Mouse (Mus musculus): ENCODE measurements at regions not wholly inside any gene's neighbourhood (a gene's known extent, or its start where the extent isn't known, plus 50 kb on each side); places are given as distances from the start of the nearest gene placed in this dataset.

- Histone ChIP-seq H3K36me3 (ENCODE audit: control insufficient read depth, insufficient read depth) (no peaks in the 10 kb centered on the region), H3K4me1 (replicated peaks; ENCODE audit: control insufficient read depth, insufficient read depth, low read length) (no peaks in the 10 kb centered on the region), H3K9me3 (ENCODE audit: control insufficient read depth) (no peaks in the 10 kb centered on the region), H3K27me3 (replicated peaks; ENCODE audit: control insufficient read depth, insufficient read depth, low read length) (no peaks in the 10 kb centered on the region), H3K4me3 (ENCODE audit: low read depth, low read length) (no peak overlapping the region), H3K4me2 (replicated peaks; ENCODE audit: low read depth) (no peak overlapping the region), H3K9ac (ENCODE audit: low read depth, low read length) (no peak overlapping the region), H3K27ac (ENCODE audit: low read depth, low read length) (no peak overlapping the region)
- WGBS: 28% methylated on average over 7 of the region's 7 CpGs
- ATAC-seq: no peak
- no peak for TF ChIP-seq CTCF (IDR thresholded peaks at IDR 0.05; ENCODE audit: low read depth)
Measured at GRCm38 (mm10) chr3:106957162-106957895, 78.6 kb upstream of the Kcna3 start.

- H3K4me2 ChIP-seq (replicated peaks; ENCODE audit: low read depth): no peak overlapping the region
- H3K4me3 ChIP-seq (ENCODE audit: low read depth, low read length): no peak overlapping the region
- H3K27me3 ChIP-seq (replicated peaks; ENCODE audit: control insufficient read depth, insufficient read depth, low read length): no peaks in the 10 kb centered on the region
- H3K9me3 ChIP-seq (ENCODE audit: control insufficient read depth): no peaks in the 10 kb centered on the region
- no peak overlapping the region for H3K27ac ChIP-seq (ENCODE audit: low read depth, low read length)
- ATAC-seq: no peak
- no peak for TF ChIP-seq CTCF (IDR thresholded peaks at IDR 0.05; ENCODE audit: low read depth)
- WGBS: 81% methylated on average over 2 of the region's 2 CpGs
- H3K4me1 ChIP-seq (replicated peaks; ENCODE audit: control insufficient read depth, insufficient read depth, low read length): no peaks in the 10 kb centered on the region
- no peaks in the 10 kb centered on the region for H3K36me3 ChIP-seq (ENCODE audit: control insufficient read depth, insufficient read depth)
- H3K9ac ChIP-seq (ENCODE audit: low read depth, low read length): no peak overlapping the region
Measured at GRCm38 (mm10) chr3:106958194-106958593, 77.8 kb upstream of the Kcna3 start.

- Histone ChIP-seq H3K36me3 (ENCODE audit: control insufficient read depth, insufficient read depth) (no peaks in the 10 kb centered on the region), H3K9ac (ENCODE audit: low read depth, low read length) (no peak overlapping the region), H3K4me2 (replicated peaks; ENCODE audit: low read depth) (no peak overlapping the region), H3K4me1 (replicated peaks; ENCODE audit: control insufficient read depth, insufficient read depth, low read length) (no peaks in the 10 kb centered on the region), H3K4me3 (ENCODE audit: low read depth, low read length) (no peak overlapping the region), H3K9me3 (ENCODE audit: control insufficient read depth) (no peaks in the 10 kb centered on the region), H3K27ac (ENCODE audit: low read depth, low read length) (no peak overlapping the region), H3K27me3 (replicated peaks; ENCODE audit: control insufficient read depth, insufficient read depth, low read length) (no peaks in the 10 kb centered on the region)
- TF ChIP-seq CTCF (IDR thresholded peaks at IDR 0.05; ENCODE audit: low read depth): no peak
- no peak for ATAC-seq
- WGBS: 61% methylated on average over 1 of the region's 1 CpGs
Measured at GRCm38 (mm10) chr3:106960596-106960995, 75.4 kb upstream of the Kcna3 start.

GRCm38 (mm10) chr3:106962466-106962865, 73.5 kb upstream of the Kcna3 start:
- no peaks in the 10 kb centered on the region for H3K9me3 ChIP-seq (ENCODE audit: control insufficient read depth)
- WGBS: 41% methylated on average over 2 of the region's 2 CpGs

GRCm38 (mm10) chr3:106966198-106966597, 69.8 kb upstream of the Kcna3 start:
- no peak overlapping the region for H3K4me2 ChIP-seq (replicated peaks; ENCODE audit: low read depth)
- no peak overlapping the region for H3K9ac ChIP-seq (ENCODE audit: low read depth, low read length)
- no peaks in the 10 kb centered on the region for H3K4me1 ChIP-seq (replicated peaks; ENCODE audit: control insufficient read depth, insufficient read depth, low read length)
- ATAC-seq: no peak
- no peaks in the 10 kb centered on the region for H3K27me3 ChIP-seq (replicated peaks; ENCODE audit: control insufficient read depth, insufficient read depth, low read length)
- H3K36me3 ChIP-seq (ENCODE audit: control insufficient read depth, insufficient read depth): no peaks in the 10 kb centered on the region
- TF ChIP-seq CTCF (IDR thresholded peaks at IDR 0.05; ENCODE audit: low read depth): no peak
- 61% methylated on average over 2 of the region's 2 CpGs for WGBS
- no peaks in the 10 kb centered on the region for H3K9me3 ChIP-seq (ENCODE audit: control insufficient read depth)
- H3K27ac ChIP-seq (ENCODE audit: low read depth, low read length): no peak overlapping the region
- no peak overlapping the region for H3K4me3 ChIP-seq (ENCODE audit: low read depth, low read length)

More at GRCm38 (mm10) chr3:106962466-106962865, 73.5 kb upstream of the Kcna3 start:
- no peak for TF ChIP-seq CTCF (IDR thresholded peaks at IDR 0.05; ENCODE audit: low read depth)
- no peak overlapping the region for H3K9ac ChIP-seq (ENCODE audit: low read depth, low read length)
- no peaks in the 10 kb centered on the region for H3K4me1 ChIP-seq (replicated peaks; ENCODE audit: control insufficient read depth, insufficient read depth, low read length)
- H3K36me3 ChIP-seq (ENCODE audit: control insufficient read depth, insufficient read depth): no peaks in the 10 kb centered on the region
- no peak for ATAC-seq
- no peak overlapping the region for H3K4me3 ChIP-seq (ENCODE audit: low read depth, low read length)
- H3K27ac ChIP-seq (ENCODE audit: low read depth, low read length): no peak overlapping the region
- H3K27me3 ChIP-seq (replicated peaks; ENCODE audit: control insufficient read depth, insufficient read depth, low read length): no peaks in the 10 kb centered on the region
- no peak overlapping the region for H3K4me2 ChIP-seq (replicated peaks; ENCODE audit: low read depth)

- H3K9ac ChIP-seq (ENCODE audit: low read depth, low read length): no peak overlapping the region
- no peak for ATAC-seq
- no peak overlapping the region for H3K27ac ChIP-seq (ENCODE audit: low read depth, low read length)
- no peaks in the 10 kb centered on the region for H3K36me3 ChIP-seq (ENCODE audit: control insufficient read depth, insufficient read depth)
- no peaks in the 10 kb centered on the region for H3K9me3 ChIP-seq (ENCODE audit: control insufficient read depth)
- 87% methylated on average over 1 of the region's 1 CpGs for WGBS
- no peaks in the 10 kb centered on the region for H3K27me3 ChIP-seq (replicated peaks; ENCODE audit: control insufficient read depth, insufficient read depth, low read length)
- H3K4me3 ChIP-seq (ENCODE audit: low read depth, low read length): no peak overlapping the region
- TF ChIP-seq CTCF (IDR thresholded peaks at IDR 0.05; ENCODE audit: low read depth): no peak
- H3K4me1 ChIP-seq (replicated peaks; ENCODE audit: control insufficient read depth, insufficient read depth, low read length): no peaks in the 10 kb centered on the region
- H3K4me2 ChIP-seq (replicated peaks; ENCODE audit: low read depth): no peak overlapping the region
Measured at GRCm38 (mm10) chr3:106967479-106967878, 68.5 kb upstream of the Kcna3 start.
